Mouse (Mus musculus): ENCODE data around the gene Foxn4. TPM values are rescaled to one million over a fixed set of nuclear protein-coding genes. Genes with fewer than 3 reads are reported as not detected.

Foxn4 gene
- polyA plus RNA-seq, 1 experiment, result not detected

GRCm38 (mm10) chr5:114284604-114285397, 11.2 kb upstream of the Foxn4 start:
- 49% methylated on average over 13 of the region's 13 CpGs for WGBS

DNA sequence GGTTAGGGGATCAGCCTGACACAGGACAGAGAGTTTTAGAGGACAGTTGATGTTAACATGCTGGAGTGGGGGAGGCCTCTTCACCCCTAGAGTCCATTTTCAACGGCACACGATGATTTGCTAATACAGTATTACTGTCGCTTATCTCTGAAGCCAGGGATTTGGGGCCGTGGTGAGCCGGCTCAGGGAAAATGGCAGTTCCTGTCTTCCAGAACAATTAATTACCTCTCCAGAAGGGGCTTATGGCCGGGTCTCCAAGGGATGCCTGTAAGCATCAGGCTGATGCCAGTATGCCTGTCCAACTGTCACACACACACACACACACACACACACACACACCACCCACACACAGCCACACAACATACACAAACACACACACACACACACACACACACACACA, 8.7 kb upstream of the Foxn4 start:
- WGBS, result 57% methylated on average over 6 of the region's 6 CpGs
- no peak for DNase-seq (ENCODE audit: low read depth, low spot score)

More at GRCm38 (mm10) chr5:114284604-114285397, 11.2 kb upstream of the Foxn4 start:
- DNase-seq (ENCODE audit: low read depth, low spot score), result no peak

DNA sequence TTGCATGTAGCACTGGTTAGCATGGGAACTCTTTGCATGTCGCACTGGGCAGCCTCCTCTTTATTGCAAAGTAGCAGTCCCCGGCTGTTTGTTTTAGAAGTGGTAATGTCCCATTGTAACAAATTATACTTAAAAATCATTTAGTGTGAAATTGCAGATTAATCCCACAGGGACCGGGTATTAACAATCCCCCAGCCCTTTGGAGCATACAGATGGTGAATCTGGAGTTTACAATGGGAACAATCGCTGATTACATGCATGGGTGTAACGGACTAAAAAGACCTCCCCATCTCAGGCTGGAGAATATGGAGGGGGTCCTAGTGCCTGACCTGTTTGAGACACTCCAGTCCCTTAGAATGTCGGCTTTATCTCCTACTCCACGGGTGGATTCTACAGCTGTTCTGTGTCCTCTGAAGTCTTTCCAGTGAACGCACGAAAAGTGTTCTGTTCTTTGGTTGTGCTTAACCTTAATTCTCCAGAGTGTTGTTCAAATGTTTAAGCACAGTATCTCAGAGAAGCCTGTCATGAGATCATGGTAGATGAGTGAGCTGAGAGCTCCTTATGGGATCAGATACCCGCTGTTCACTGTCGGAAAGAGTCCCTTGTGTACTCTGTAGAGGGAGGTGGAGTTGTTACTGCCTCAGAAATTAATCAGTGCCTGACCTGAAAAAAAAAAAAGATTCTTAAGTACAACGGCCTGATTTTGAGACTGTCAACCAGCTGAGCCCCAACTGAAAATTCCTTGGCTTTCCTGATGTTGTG, 6.0 kb upstream of the Foxn4 start:
- WGBS, result 52% methylated on average over 12 of the region's 12 CpGs
- DNase-seq (ENCODE audit: low read depth, low spot score), result no peak

- 24% methylated on average over 16 of the region's 16 CpGs for WGBS
- DNase-seq (ENCODE audit: low read depth, low spot score), result no peak
Measured at GRCm38 (mm10) chr5:114275991-114276390, 2.4 kb upstream of the Foxn4 start.

- DNase-seq (ENCODE audit: low read depth, low spot score), result no peak
- 21% methylated on average over 8 of the region's 8 CpGs for WGBS
Measured at GRCm38 (mm10) chr5:114275339-114275738, 1.7 kb upstream of the Foxn4 start.

GRCm38 (mm10) chr5:114269984-114270383, 3.6 kb downstream of the Foxn4 start:
- WGBS, result 17% methylated on average over 12 of the region's 12 CpGs
- DNase-seq (ENCODE audit: low read depth, low spot score), result no peak

GRCm38 (mm10) chr5:114269499-114269898, 4.1 kb downstream of the Foxn4 start:
- no peak for DNase-seq (ENCODE audit: low read depth, low spot score)
- WGBS, result 49% methylated on average over 7 of the region's 7 CpGs

DNA sequence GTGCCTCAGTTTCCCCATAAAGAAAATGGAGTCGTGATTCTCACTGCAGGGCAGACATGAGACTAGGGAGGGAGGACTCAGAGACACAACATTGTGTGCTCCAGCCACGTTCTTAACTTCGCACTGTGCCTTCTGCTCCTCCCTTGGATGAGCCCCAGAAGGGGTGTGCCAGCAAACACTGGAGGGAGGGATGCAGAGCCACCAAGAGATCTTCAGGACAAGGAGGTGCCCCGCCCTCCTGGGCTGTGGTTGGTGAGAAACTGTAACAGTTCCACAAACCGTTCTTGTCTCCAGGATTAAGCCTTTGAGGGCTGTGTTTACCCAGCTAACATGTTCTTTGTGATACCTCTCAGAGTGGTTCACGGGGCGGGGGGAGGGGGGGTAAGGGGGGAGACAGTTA, 5.0 kb downstream of the Foxn4 start:
- WGBS, result 9% methylated on average over 7 of the region's 7 CpGs
- DNase-seq (ENCODE audit: low read depth, low spot score), result peak; percentile 10

- DNase-seq (ENCODE audit: low read depth, low spot score), result no peak
- 83% methylated on average over 8 of the region's 8 CpGs for WGBS
Measured at GRCm38 (mm10) chr5:114264791-114265190, 8.8 kb downstream of the Foxn4 start.

DNA sequence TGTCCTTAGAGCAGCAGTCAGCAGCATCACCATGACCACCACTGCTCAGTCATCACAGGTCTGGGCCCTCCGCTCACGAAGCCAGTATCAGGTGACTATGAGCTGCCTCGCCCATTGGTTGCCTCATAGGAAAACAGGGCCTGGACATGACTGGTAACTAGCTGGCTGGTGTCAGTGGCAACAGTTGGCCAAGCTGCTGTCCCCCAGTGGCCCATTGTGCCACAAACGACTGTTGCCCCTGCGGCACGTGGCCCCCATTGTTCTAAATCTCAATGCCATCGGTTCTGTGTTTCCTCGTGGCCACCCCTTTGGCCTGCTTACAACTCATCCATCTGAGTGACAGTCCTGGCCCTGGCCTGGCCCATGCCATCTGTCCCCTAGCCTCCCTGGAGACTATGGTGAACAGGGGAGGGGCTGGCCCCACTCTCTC, 9.6 kb downstream of the Foxn4 start:
- WGBS, result 68% methylated on average over 8 of the region's 8 CpGs
- DNase-seq (ENCODE audit: low read depth, low spot score), result no peak

- no peak for DNase-seq (ENCODE audit: low read depth, low spot score)
Measured at GRCm38 (mm10) chr5:114261494-114261893, 12.1 kb downstream of the Foxn4 start.

GRCm38 (mm10) chr5:114259495-114259894, 14.1 kb downstream of the Foxn4 start:
- DNase-seq (ENCODE audit: low read depth, low spot score), result peak; percentile 18
- WGBS, result 21% methylated on average over 10 of the region's 10 CpGs

GRCm38 (mm10) chr5:114248174-114248589, 25.4 kb downstream of the Foxn4 start:
- peak; percentile 31 for DNase-seq (ENCODE audit: low read depth, low spot score)
- 20% methylated on average over 14 of the region's 14 CpGs for WGBS

GRCm38 (mm10) chr5:114246465-114246864, 27.1 kb downstream of the Foxn4 start:
- no peak for DNase-seq (ENCODE audit: low read depth, low spot score)

DNA sequence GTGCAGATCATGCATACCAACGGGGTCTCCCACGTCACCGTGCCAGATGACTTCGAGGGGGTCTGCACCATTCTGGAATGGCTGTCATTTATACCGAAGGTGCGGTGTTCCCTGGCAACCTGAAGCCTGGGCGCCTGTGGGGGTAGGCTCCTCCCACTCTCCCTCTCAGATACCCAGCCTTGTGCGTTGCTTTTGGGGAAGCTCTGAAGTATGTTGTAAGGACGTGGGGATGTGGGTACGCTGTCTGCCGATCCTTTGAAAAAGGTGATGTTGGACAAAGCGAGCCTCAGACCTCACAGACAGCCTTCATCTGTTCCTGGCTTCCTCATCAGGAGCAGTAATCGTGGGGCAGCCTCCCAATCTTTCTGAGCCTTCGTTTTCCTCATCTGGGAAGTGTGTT, 33.9 kb downstream of the Foxn4 start:
- 60% methylated on average over 14 of the region's 14 CpGs for whole genome bisulfite sequencing
- no peak for DNase-seq (ENCODE audit: low read depth, low spot score)

More at GRCm38 (mm10) chr5:114246465-114246864, 27.1 kb downstream of the Foxn4 start:
- 71% methylated on average over 7 of the region's 7 CpGs for WGBS

- DNase-seq (ENCODE audit: low read depth, low spot score), result no peak
- WGBS, result 33% methylated on average over 7 of the region's 7 CpGs
Measured at GRCm38 (mm10) chr5:114238924-114239323, 34.7 kb downstream of the Foxn4 start.

GRCm38 (mm10) chr5:114228901-114229300, 44.7 kb downstream of the Foxn4 start:
- no peak for DNase-seq (ENCODE audit: low read depth, low spot score)
- 70% methylated on average over 5 of the region's 5 CpGs for WGBS

DNA sequence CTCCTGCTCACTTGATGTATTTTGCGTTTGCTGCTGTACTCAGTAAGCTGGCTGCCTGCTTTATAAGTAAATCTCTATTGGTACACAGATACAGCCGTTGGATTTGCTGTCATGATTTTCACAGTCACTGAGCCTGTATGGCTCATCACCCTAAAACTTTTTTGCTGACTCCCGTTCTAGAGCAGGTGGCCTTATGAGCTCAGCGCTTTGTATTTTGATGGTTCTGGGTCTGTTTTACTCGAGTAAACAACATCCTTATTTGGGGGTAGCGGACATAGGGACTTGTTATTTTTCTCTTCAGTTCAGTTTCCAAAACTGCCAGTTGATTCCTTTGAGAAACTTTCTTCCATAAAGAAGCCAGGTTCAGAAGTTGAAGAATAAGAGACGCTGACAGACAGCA, 47.6 kb downstream of the Foxn4 start:
- no peak for DNase-seq (ENCODE audit: low read depth, low spot score)
- WGBS, result 95% methylated on average over 7 of the region's 7 CpGs

DNA sequence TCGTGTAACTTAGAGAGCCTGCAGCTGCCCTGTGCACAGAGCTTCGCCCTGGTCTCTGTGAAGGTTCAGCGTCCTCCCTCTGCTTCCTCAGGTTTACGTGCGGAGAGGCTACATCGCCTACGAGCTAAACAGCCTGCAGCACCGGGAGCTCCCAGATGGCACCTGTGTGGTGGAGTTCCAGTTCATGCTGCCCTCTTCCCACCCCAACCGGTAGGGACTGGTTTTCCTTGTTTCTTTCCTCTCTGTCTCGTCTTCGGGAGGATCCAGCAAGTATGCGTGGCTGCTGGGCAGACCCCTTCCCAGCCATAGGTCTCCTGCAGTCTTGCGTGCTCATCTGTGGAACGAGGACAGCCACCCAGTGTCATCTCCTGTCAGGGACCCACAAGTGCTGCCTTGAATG, 54.8 kb downstream of the Foxn4 start:
- DNase-seq (ENCODE audit: low read depth, low spot score), result no peak
- 86% methylated on average over 14 of the region's 14 CpGs for WGBS

DNA sequence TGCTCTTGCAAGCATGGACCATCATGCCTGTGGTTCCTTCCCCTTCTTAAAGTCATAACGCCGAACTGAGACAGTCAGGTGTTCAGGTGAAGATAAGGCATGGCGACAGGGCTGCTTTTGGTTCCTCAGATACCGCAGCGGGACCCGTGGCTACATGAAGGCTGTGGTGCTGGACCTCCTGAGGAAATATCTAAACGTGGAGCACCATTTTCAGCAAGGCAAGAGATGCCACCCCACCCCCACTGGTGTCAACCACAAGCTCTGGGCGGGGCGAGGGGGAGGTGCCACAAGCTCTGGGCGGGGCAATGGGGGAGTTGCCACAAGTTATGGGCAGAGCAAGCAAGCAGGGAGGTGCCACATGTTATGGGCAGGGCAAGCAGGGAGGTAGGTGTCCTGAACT, 60.4 kb downstream of the Foxn4 start:
- no peak for DNase-seq (ENCODE audit: low read depth, low spot score)
- WGBS, result 66% methylated on average over 10 of the region's 10 CpGs

DNA sequence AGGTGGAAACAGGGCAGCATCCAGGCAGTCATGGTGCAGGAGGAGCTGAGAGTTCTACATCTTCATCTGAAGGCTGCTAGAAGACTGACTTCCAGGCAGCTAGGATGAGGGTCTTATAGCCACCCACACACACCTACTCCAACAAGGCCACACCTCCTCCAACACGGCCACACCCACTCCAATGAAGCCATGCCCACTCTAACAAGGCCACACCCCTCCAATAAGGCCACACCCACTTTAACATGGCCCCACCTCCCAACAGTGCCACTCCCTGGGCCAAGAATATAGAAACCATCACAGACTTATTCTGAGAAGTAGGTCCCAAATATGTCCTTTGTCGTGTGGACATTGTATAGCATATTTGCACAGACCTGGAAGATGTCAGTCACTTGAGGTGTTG, 67.4 kb downstream of the Foxn4 start:
- DNase-seq (ENCODE audit: low read depth, low spot score), result no peak
- WGBS, result 75% methylated on average over 2 of the region's 2 CpGs

All from large intestine, adult 2 months (tissue).